Mouse (Mus musculus): ENCODE results near the gene Pde3b. TPM values are rescaled to one million over a fixed set of nuclear protein-coding genes. Genes with fewer than 3 reads are reported as not detected.
"Not testable (repeated sequence)": the region's sequence is repeated elsewhere in the genome, so short reads cannot be mapped to it uniquely, and the experiment has no call there.

Pde3b gene
- 3.2 and 3.9 TPM in 2 replicates for polyA plus RNA-seq (2015; fragmentation: Nextera tagmentation; extraction: Ambion mirVana)

- peak within 1 kb of the TSS; percentile 99 for H3K4me2 ChIP-seq (ENCODE audit: low read depth, low read length)
- H3K27me3 ChIP-seq (ENCODE audit: control insufficient read depth, insufficient read depth, low read depth, low read length): no peaks in the 10 kb centered on the region
- peaks cover 15% of the 10 kb centered on the region for H3K4me1 ChIP-seq (replicated peaks; ENCODE audit: control insufficient read depth, insufficient read depth, low read length)
- peak within 1 kb of the TSS; percentile 90 for H3K4me3 ChIP-seq (ENCODE audit: low read length)
- peak within 1 kb of the TSS; percentile 80 for H3K27ac ChIP-seq (ENCODE audit: low read length)
- peak within 1 kb of the TSS; percentile 87 for H3K9ac ChIP-seq (ENCODE audit: low read length)
- ATAC-seq (ENCODE audit: low read depth): peak; percentile 93
- 3% methylated on average over 60 of the region's 70 CpGs for WGBS
- no peaks in the 10 kb centered on the region for H3K9me3 ChIP-seq (ENCODE audit: control insufficient read depth, low read length)
- no peaks in the 10 kb centered on the region for H3K36me3 ChIP-seq (ENCODE audit: control insufficient read depth, insufficient read depth, low read length)
Observed at GRCm38 (mm10) chr7:114414421-114415335, at the start of gene Pde3b. Gene Pde3b, plus strand, starts transcription at chr7:114415281.

DNA sequence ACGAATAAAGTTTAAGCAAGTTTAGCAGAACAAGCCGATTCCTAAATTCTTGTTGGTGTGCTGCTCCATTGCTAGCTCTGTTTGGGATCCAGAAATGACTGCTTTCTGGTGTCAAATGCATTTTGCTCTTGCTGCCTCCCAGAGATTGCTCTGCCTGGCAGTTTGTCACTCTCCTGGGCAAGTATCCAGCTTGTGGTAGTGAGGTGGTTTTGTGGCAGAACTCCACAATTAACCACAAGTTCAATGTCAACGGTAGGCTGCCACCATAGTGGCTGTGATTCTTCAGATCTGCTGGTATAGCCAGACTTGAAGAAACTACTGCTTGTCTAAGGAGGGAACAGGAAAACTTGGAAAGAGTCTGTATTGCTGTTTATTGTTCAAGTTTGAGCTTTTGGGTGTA, 13.0 kb upstream of the Pde3b start:
- no peak overlapping the region for H3K9ac ChIP-seq (ENCODE audit: low read length)
- no peaks in the 10 kb centered on the region for H3K36me3 ChIP-seq (ENCODE audit: control insufficient read depth, insufficient read depth, low read length)
- H3K4me3 ChIP-seq (ENCODE audit: low read length): no peak overlapping the region
- H3K9me3 ChIP-seq (ENCODE audit: control insufficient read depth, low read length): no peaks in the 10 kb centered on the region
- H3K27me3 ChIP-seq (ENCODE audit: control insufficient read depth, insufficient read depth, low read depth, low read length): no peaks in the 10 kb centered on the region
- WGBS: 78% methylated on average over 3 of the region's 3 CpGs
- no peak overlapping the region for H3K4me2 ChIP-seq (ENCODE audit: low read depth, low read length)
- no peak for ATAC-seq (ENCODE audit: low read depth)
- H3K4me1 ChIP-seq (replicated peaks; ENCODE audit: control insufficient read depth, insufficient read depth, low read length): no peaks in the 10 kb centered on the region
- H3K27ac ChIP-seq (ENCODE audit: low read length): no peak overlapping the region

- peak; percentile 80 for ATAC-seq (ENCODE audit: low read depth)
- WGBS: under 1% methylated on average over 75 of the region's 103 CpGs
- Histone ChIP-seq H3K4me2 (ENCODE audit: low read depth, low read length) (peak overlapping the region; percentile 99), H3K9me3 (ENCODE audit: control insufficient read depth, low read length) (no peaks in the 10 kb centered on the region), H3K9ac (ENCODE audit: low read length) (peak overlapping the region; percentile 87), H3K4me3 (ENCODE audit: low read length) (peak overlapping the region; percentile 90), H3K4me1 (replicated peaks; ENCODE audit: control insufficient read depth, insufficient read depth, low read length) (peaks cover 15% of the 10 kb centered on the region), H3K27ac (ENCODE audit: low read length) (peak overlapping the region; percentile 80), H3K36me3 (ENCODE audit: control insufficient read depth, insufficient read depth, low read length) (no peaks in the 10 kb centered on the region), H3K27me3 (ENCODE audit: control insufficient read depth, insufficient read depth, low read depth, low read length) (no peaks in the 10 kb centered on the region)
Observed at GRCm38 (mm10) chr7:114415336-114416020, 397 bp downstream of the Pde3b start.

- Histone ChIP-seq H3K36me3 (ENCODE audit: control insufficient read depth, insufficient read depth, low read length) (no peaks in the 10 kb centered on the region), H3K9ac (ENCODE audit: low read length) (peak overlapping the region; percentile 87), H3K4me2 (ENCODE audit: low read depth, low read length) (peak overlapping the region; percentile 99), H3K4me3 (ENCODE audit: low read length) (peak overlapping the region; percentile 90), H3K27ac (ENCODE audit: low read length) (peak overlapping the region; percentile 59), H3K27me3 (ENCODE audit: control insufficient read depth, insufficient read depth, low read depth, low read length) (no peaks in the 10 kb centered on the region), H3K4me1 (replicated peaks; ENCODE audit: control insufficient read depth, insufficient read depth, low read length) (peaks cover 15% of the 10 kb centered on the region), H3K9me3 (ENCODE audit: control insufficient read depth, low read length) (no peaks in the 10 kb centered on the region)
- 0% methylated on average over 64 of the region's 66 CpGs for WGBS
- peak; percentile 36 for ATAC-seq (ENCODE audit: low read depth)
Observed at GRCm38 (mm10) chr7:114416021-114416845, 1.2 kb downstream of the Pde3b start.

DNA sequence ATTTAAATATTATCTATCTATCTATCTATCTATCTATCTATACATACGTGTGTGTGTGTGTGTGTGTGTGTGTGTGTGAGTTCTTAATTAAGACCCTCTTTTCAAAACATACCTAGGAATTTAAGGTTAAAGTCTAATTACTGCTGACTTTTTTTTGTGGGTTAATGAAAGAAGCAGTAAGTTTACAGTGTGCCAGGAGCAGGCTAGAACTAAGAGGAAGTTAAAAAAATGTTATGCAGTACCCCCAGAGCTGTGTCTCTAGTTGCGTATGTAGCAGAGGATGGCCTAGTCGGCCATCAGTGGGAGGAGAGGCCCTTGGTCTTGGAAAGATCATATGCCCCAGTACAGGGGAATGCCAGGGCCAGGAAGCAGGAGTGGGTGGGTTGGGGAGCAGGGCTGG, 4.2 kb downstream of the Pde3b start:
- 62% methylated on average over 3 of the region's 3 CpGs for whole genome bisulfite sequencing

GRCm38 (mm10) chr7:114420918-114421317, 5.8 kb downstream of the Pde3b start:
- H3K27ac ChIP-seq (ENCODE audit: low read length): no peak overlapping the region
- H3K9me3 ChIP-seq (ENCODE audit: control insufficient read depth, low read length): no peaks in the 10 kb centered on the region
- H3K36me3 ChIP-seq (ENCODE audit: control insufficient read depth, insufficient read depth, low read length): no peaks in the 10 kb centered on the region
- WGBS: 22% methylated on average over 4 of the region's 4 CpGs
- ATAC-seq (ENCODE audit: low read depth): no peak
- no peaks in the 10 kb centered on the region for H3K27me3 ChIP-seq (ENCODE audit: control insufficient read depth, insufficient read depth, low read depth, low read length)
- H3K4me3 ChIP-seq (ENCODE audit: low read length): no peak overlapping the region
- H3K4me1 ChIP-seq (replicated peaks; ENCODE audit: control insufficient read depth, insufficient read depth, low read length): peaks cover 13% of the 10 kb centered on the region
- H3K9ac ChIP-seq (ENCODE audit: low read length): no peak overlapping the region
- H3K4me2 ChIP-seq (ENCODE audit: low read depth, low read length): no peak overlapping the region

More for the DNA sequence above, 4.2 kb downstream of the Pde3b start:
- H3K27me3 ChIP-seq (ENCODE audit: control insufficient read depth, insufficient read depth, low read depth, low read length); H3K36me3 ChIP-seq (ENCODE audit: control insufficient read depth, insufficient read depth, low read length); H3K9ac ChIP-seq (ENCODE audit: low read length); H3K4me2 ChIP-seq (ENCODE audit: low read depth, low read length); H3K27ac ChIP-seq (ENCODE audit: low read length); H3K4me3 ChIP-seq (ENCODE audit: low read length); H3K9me3 ChIP-seq (ENCODE audit: control insufficient read depth, low read length); ATAC-seq (ENCODE audit: low read depth): not testable (repeated sequence)
- peaks cover 16% of the 10 kb centered on the region for H3K4me1 ChIP-seq (replicated peaks; ENCODE audit: control insufficient read depth, insufficient read depth, low read length)

GRCm38 (mm10) chr7:114422224-114422623, 7.1 kb downstream of the Pde3b start:
- Histone ChIP-seq H3K27ac (ENCODE audit: low read length) (no peak overlapping the region), H3K4me1 (replicated peaks; ENCODE audit: control insufficient read depth, insufficient read depth, low read length) (peaks cover 7% of the 10 kb centered on the region), H3K36me3 (ENCODE audit: control insufficient read depth, insufficient read depth, low read length) (no peaks in the 10 kb centered on the region), H3K4me3 (ENCODE audit: low read length) (no peak overlapping the region), H3K9me3 (ENCODE audit: control insufficient read depth, low read length) (no peaks in the 10 kb centered on the region), H3K9ac (ENCODE audit: low read length) (no peak overlapping the region), H3K4me2 (ENCODE audit: low read depth, low read length) (no peak overlapping the region), H3K27me3 (ENCODE audit: control insufficient read depth, insufficient read depth, low read depth, low read length) (no peaks in the 10 kb centered on the region)
- no peak for ATAC-seq (ENCODE audit: low read depth)
- 43% methylated on average over 3 of the region's 3 CpGs for WGBS

GRCm38 (mm10) chr7:114429768-114430167, 14.7 kb downstream of the Pde3b start:
- H3K27ac ChIP-seq (ENCODE audit: low read length): no peak overlapping the region
- no peaks in the 10 kb centered on the region for H3K27me3 ChIP-seq (ENCODE audit: control insufficient read depth, insufficient read depth, low read depth, low read length)
- H3K9me3 ChIP-seq (ENCODE audit: control insufficient read depth, low read length): no peaks in the 10 kb centered on the region
- H3K36me3 ChIP-seq (ENCODE audit: control insufficient read depth, insufficient read depth, low read length): no peaks in the 10 kb centered on the region
- 74% methylated on average over 5 of the region's 5 CpGs for WGBS
- H3K4me1 ChIP-seq (replicated peaks; ENCODE audit: control insufficient read depth, insufficient read depth, low read length): no peaks in the 10 kb centered on the region
- no peak overlapping the region for H3K4me3 ChIP-seq (ENCODE audit: low read length)
- H3K4me2 ChIP-seq (ENCODE audit: low read depth, low read length): no peak overlapping the region
- no peak for ATAC-seq (ENCODE audit: low read depth)
- no peak overlapping the region for H3K9ac ChIP-seq (ENCODE audit: low read length)

All from lung, embryonic 16.5 days (tissue).